Mouse (Mus musculus): ENCODE measurements at regions not wholly inside any gene's neighbourhood (a gene's known extent, or its start where the extent isn't known, plus 50 kb on each side); places are given as distances from the start of the nearest gene placed in this dataset.

- no peak for DNase-seq (ENCODE audit: low spot score in 2 of 2)
Observed at GRCm38 (mm10) chr16:50852081-50852480, 261.1 kb upstream of the Ccdc54 start.

GRCm38 (mm10) chr16:50847693-50848092 is 256.7 kb upstream of the Ccdc54 start:
- DNase-seq (ENCODE audit: low spot score in 2 of 2): no peak

DNA sequence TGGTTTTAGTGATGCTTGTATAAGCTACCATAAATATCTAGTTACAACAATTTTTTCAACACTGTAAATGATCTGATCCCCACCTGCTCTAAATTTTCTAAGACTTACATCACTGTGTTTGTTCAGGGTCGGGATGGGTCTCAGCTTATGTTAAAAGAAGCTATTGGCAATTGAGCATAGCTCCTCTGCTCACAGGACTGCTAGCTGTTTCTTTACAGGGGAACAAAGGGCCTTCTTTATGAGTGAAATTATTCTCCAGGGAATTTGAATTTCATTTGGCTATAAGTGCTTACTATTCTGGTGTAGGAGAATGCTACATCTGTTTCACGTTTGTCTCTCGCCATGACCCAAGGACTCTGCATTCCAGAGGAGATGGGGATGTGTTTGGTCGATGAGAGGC is 255.6 kb upstream of the Ccdc54 start:
- no peak for DNase-seq (ENCODE audit: low spot score in 2 of 2)

GRCm38 (mm10) chr16:50841677-50842580 is 251.0 kb upstream of the Ccdc54 start:
- peak; percentile 29 to 75 for DNase-seq (ENCODE audit: low spot score in 2 of 2)

- DNase-seq (ENCODE audit: low spot score in 2 of 2): no peak
Observed at GRCm38 (mm10) chr16:50841205-50841604, 250.3 kb upstream of the Ccdc54 start.

GRCm38 (mm10) chr16:50839665-50840064 is 248.7 kb upstream of the Ccdc54 start:
- DNase-seq (ENCODE audit: low spot score in 2 of 2): no peak

DNA sequence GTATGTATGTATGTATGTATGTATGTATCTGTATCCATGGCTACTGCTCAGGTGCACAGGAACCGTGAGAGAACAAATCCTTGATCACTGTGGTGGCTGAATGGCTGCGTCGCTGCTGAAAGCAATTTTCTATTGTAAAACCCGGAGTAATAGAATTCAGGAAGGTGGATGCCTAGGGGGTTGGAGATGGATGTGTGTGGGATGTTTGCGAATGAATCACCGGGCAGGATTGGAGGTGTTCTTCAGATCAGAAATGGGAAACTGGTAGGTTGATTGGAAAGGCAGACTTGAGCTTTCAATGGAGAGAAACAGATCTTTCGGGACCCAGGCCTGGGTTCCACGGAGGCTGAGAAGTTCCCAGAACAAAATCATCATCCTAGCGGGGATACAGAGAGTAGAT is 246.5 kb upstream of the Ccdc54 start:
- DNase-seq (ENCODE audit: low spot score in 2 of 2): no peak

DNA sequence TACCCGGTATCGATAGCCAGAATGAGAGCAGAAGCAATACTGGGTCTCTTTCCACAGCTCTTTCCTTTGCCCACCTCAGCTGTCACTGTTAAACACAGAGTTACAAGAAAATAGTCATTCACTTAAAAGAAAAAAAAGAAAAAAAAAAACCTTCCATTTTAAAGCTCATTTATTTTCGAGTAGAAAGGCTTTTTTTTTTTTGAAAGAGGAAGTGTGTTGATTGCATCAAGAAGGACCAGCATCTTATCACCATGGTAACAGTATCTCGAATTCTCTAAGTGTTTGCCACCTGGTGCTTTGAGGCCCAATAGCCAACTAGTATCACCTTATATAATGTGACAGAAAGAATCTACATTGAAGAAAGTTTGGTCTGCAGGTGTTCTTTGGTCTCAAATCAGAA is 245.5 kb upstream of the Ccdc54 start:
- no peak for DNase-seq (ENCODE audit: low spot score in 2 of 2)

DNA sequence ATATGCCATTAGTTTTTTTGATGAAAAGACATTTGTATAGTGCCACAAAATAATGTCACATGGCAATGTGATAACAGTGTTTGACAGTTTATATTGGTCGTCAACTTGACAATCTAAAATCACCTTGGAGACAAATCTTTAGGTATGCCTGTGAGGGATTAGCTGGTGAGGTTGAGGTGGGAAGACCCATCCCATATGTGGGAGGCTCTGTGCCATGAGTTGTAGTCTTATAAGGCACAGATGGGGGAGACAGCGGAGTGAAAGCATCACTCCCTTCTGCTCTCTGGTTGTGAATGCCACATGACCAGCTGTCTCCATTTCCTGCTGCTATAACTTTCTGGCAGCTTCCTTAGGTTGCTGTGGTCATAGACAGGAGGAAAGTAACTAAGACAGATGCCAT is 242.4 kb upstream of the Ccdc54 start:
- DNase-seq (ENCODE audit: low spot score in 2 of 2): no peak

DNA sequence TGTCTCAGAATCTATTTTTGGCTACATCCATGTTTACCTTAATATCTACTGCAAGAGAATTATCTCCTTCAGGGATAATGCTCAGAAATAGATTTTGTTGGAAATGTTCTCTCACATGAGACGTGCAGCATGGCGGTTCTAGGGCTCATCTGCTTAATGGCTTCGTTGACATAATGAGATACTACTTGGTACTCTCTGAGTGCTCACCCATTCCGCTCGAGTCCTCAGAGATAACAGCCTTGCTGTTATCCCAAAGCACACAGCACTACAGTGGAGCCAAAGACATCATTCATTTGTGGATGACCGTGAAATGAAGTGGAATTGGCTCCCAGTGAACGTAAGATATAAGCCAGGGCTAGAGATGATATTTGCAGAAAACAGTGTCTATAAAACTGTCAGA is 231.4 kb upstream of the Ccdc54 start:
- no peak for DNase-seq (ENCODE audit: low spot score in 2 of 2)

DNA sequence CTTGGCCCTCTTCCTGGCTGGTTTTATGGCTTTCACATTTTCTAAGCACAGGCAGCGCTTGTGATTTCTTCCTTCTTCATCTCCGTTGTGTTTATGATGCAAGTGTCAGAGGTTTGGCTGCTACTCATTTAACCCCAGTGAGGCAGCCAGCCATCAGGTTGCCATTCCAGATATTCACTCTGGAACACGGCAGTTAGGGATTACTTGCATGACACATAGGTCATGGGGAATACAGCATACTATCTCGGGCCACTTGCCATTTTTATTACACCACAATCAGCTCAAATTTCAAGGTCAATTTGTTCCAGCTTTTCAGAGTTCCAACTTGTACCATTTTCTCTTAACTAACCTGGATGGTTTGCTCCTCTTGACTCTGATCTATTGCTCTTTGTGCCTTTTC is 223.7 kb upstream of the Ccdc54 start:
- DNase-seq (ENCODE audit: low spot score in 2 of 2): no peak

DNA sequence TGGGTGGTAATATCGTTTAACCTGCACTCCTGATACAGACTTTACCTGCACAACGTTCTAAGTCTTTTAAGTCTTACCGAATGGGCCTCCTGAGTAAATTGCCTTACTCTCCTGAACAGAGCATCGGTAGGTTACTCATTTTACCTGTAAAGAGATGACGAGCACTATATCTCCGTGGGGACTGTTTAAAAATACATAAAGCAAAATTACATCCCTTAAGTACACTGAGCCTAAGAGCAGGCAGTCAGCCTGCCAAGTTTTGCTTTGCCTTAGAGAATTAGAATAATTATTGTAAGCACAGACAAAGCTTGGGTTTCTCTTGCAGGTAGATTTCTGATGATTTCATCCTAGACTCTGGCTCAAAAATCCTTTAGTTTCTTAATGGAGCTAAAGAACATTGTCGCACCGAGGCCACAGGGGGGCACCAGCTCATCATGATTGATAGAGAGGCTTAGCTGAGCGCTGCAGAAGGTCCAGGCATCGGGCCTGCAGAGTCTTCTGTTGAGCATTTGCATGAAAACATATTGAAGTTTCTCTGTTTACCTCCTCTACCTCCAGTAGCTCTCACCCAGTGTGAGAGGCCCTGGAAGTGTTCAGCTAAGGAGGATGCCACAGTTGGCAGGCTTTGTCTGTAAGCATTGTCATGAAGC is 208.3 kb upstream of the Ccdc54 start:
- peak; percentile 38 to 68 for DNase-seq (ENCODE audit: low spot score in 2 of 2)

GRCm38 (mm10) chr16:50798095-50798494 is 207.1 kb upstream of the Ccdc54 start:
- no peak for DNase-seq (ENCODE audit: low spot score in 2 of 2)

DNA sequence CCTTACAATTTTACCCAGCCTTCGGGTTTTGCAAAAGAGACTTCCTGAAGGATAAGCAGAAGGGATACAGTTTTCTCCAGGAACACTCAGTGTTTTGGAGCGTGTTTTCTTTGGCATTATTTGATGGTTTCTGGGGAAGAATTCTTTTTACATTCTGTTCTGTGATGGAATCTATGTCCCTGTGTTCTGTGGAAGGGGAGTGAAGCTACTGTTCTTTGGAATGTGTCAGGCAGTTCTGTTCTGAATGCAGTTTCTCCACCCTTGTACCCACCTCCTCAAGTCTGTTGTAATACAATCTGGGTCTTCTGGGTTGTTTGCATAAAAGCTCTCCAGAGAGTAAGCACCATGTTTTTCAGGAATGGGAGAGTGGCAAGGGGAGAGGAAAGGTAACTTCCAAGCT is 202.0 kb upstream of the Ccdc54 start:
- no peak for DNase-seq (ENCODE audit: low spot score in 2 of 2)

GRCm38 (mm10) chr16:50792506-50792905 is 201.6 kb upstream of the Ccdc54 start:
- DNase-seq (ENCODE audit: low spot score in 2 of 2): no peak

GRCm38 (mm10) chr16:50788702-50789101 is 197.7 kb upstream of the Ccdc54 start:
- no peak for DNase-seq (ENCODE audit: low spot score in 2 of 2)

DNA sequence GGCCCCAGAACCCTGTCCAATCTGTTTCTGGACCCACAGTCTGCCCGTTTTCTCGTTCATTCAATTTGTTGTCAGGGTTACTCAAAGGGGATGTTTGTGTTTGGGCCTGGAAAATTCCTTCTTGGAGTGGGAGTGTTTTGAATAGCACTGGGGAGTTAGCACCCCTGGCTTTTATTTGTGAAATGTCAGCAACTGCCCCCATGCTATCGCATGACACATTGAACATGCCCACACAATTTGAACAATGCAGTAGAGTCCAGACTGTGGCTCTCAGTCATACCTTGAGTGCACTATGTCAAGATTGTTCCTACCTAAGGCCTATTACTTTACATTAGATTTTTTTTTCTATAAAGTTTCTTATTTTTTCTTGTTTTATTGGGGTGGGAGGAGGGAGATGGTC is 195.2 kb upstream of the Ccdc54 start:
- DNase-seq (ENCODE audit: low spot score in 2 of 2): no peak

DNA sequence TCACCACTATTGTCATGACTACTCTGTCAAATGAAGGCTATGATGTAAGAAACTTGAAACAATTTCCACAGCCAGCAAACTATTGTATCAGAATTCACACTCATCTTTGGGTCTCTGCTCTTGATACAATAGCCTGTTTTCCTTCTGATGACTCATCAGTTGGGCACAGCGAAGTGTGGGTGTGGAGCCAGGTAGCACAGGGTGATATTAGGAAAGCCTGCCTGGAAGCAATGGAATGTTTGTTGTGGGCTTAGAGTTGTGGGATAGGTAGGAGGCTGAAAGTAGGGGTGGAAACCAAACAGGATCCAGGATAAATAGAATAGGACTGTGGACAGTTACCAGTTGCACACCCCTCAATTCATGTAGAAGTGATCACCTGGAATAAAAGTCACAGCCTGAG is 194.4 kb upstream of the Ccdc54 start:
- DNase-seq (ENCODE audit: low spot score in 2 of 2): no peak

DNA sequence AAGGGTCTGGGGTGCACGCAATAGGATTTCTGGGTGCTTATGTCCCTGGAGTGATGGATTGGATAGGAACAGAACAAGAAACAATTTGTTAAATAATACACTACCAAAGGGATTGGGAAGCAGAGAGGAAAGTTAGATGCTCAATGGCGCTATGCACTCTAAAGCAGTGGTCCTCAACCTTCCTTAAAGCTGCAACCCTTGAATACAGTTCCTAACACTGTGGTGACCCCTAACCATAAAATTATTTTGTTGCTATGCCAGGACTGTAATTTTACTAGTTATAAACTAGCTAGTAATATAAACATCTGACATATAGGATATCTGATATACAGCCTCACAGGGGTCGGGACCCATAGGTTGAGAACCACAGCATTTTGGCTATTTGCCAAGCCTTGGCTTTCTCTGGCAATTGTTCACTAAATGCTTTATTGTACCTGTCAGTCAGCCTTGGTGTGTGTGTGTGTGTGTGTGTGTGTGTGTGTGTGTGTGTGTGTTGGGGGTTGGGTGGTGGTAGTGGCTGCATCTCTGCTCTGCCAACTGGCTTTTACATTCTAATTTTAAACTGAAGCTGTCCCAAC is 193.8 kb upstream of the Ccdc54 start:
- DNase-seq (ENCODE audit: low spot score in 2 of 2): no peak

GRCm38 (mm10) chr16:50783784-50784650 is 193.1 kb upstream of the Ccdc54 start:
- DNase-seq (ENCODE audit: low spot score in 2 of 2): no peak

DNA sequence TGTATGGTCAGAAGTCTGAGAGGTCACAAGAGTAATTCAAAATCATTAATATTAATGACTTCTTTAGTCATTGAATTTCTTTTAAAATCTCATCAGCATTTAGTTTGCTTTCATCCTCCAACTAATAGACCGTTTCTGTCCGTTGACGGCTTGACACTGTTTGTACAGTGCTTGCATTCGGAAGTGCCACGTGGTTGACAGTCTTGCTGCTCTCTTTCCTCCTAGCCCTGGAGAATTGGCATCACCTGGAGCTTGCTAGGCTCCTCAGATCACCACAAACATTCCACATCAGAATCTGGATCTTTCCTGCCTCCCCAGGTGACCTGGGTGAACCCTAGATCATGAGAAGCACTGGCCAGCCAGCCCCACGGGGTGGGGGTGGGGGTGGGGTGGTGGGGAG is 192.3 kb upstream of the Ccdc54 start:
- DNase-seq (ENCODE audit: low spot score in 2 of 2): no peak
